Mouse (Mus musculus) brain, embryonic 14.5 days (tissue): ENCODE measurements around the gene Ywhae. TPM values are rescaled to one million over a fixed set of nuclear protein-coding genes. Genes with fewer than 3 reads are reported as not detected.
"Not testable (repeated sequence)": the region's sequence is repeated elsewhere in the genome, so short reads cannot be mapped to it uniquely, and the experiment has no call there.

ENCODE experiments used
- DNase-seq: peaks from one replicate; pipeline ENCODE4 v3.0.0-alpha.2; 2011; ENCODE audit warnings: low read depth
- CTCF ChIP-seq: fragments of 200-500 bp; IDR thresholded peaks from 2 replicates; pipeline ENCODE4 v1.5.1; 2012; ENCODE audit warnings: inconsistent platforms, mild to moderate bottlenecking, moderate library complexity, borderline replicate concordance; ENCODE audit not compliant: insufficient read depth, insufficient read length; ENCODE audit errors: extremely low read depth
- POLR2A ChIP-seq: fragments of 200-500 bp; IDR thresholded peaks from 2 replicates; pipeline ENCODE4 v1.6.1; 2012; ENCODE audit warnings: mild to moderate bottlenecking, inconsistent platforms, borderline replicate concordance; ENCODE audit not compliant: poor library complexity, insufficient read depth, insufficient read length, severe bottlenecking; ENCODE audit errors: extremely low read depth
- polyA plus RNA-seq: library from polyadenylated mRNA; depleted of rRNA; stranded (reverse); fragments of >200 nt; gene quantifications from 2 replicates; pipeline ENCODE4 v1.2.3, GENCODE M21; 2012

Gene Ywhae
- polyA plus RNA-seq, 1 experiment, result 1,239 TPM

- peak; percentile 27 for DNase-seq
- no peak for TF ChIP-seq POLR2A
- TF ChIP-seq CTCF, result no peak
Measured at GRCm38 (mm10) chr11:75713949-75714348, 18.7 kb upstream of the Ywhae start.

DNA sequence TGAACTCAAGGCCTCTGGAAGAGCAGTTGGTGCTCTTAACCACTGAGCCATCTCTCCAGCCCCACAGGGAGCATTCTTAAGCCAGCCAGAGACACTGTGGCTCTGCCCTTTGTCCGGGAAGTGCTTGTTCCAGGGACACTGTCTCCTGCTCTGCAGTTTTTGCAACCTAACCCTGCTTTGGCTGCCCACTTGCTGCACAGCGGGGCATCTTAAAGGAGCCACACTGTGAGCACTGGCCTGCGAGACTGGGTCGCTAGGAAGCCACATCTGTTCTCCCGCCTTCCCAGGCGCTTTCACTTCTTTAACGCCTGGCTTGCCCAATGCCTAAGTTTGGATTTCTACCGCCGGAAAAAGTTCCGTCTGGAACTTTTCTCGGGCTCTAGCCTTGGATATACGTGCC lies 17.1 kb upstream of the Ywhae start:
- TF ChIP-seq CTCF, result no peak
- TF ChIP-seq POLR2A, result no peak
- no peak for DNase-seq

DNA sequence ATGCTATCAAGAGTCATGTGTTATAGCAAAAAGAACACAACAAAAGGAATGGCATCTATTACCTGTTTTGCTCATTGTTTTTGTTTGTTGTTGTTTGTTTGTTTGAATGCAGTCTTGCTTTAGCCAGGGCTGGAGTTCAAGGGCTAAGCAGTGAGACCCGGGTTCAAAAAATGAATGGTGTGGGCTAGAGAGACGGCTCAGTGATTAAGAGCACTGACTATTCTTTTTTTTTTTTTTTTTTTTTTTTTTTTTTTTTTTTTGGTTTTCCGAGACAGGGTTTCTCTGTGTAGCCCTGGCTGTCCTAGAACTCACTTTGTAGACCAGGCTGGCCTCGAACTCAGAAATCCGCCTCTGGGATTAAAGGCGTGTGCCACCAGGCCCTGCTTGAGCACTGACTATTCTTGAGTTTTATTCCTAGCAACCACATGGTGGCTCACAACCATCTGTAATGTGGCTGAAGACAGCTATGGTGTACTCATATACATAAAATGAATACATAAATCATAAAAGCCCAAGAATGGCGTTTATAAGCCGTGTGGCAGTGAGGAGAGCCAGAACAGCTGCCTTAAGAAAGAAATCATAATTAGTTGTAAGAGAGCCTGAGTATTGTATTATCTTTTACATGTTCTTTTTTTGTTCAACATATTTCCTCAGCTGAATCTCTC lies 15.9 kb upstream of the Ywhae start:
- no peak for TF ChIP-seq CTCF
- TF ChIP-seq POLR2A, result no peak
- DNase-seq, result no peak

GRCm38 (mm10) chr11:75722339-75722738 lies 10.3 kb upstream of the Ywhae start:
- DNase-seq, result no peak
- no peak for TF ChIP-seq POLR2A
- no peak for TF ChIP-seq CTCF

DNA sequence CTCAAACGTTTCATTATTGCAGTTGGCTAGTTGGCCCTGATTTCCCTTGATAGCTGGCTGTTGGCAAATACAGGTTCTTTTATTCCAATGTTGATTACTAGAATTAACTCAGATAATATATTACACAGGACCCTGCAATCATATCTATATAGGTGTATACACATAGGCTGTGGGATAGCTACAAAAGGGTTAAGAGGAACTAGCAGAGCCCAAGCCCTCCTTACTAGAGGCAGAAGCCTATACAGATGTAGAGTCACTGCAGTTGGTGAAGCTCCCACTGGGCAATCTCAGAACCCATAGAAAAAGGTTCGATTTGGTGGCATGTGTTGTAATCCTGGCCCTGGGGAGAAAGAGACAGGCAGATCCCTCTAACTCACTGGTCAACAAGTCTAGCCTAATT lies 5.5 kb upstream of the Ywhae start:
- TF ChIP-seq CTCF, result no peak

DNA sequence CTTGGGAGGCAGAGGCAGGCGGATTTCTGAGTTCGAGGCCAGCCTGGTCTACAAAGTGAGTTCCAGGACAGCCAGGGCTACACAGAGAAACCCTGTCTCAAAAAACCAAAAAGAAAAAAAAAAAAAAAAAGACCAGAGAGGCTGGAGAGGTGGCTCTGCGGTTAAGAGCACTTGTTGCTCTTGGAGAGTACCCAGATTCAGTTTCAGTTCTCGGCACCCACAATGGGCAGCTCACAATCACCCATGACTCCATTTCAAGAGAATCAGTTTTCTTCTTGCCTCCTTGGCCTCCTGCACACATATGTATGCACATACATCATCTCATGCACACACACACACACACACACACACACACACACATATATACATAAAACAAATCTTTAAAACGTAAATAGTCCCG lies 5.0 kb upstream of the Ywhae start:
- not testable (repeated sequence) for DNase-seq

More for the DNA sequence above, 5.5 kb upstream of the Ywhae start:
- DNase-seq, result no peak

DNA sequence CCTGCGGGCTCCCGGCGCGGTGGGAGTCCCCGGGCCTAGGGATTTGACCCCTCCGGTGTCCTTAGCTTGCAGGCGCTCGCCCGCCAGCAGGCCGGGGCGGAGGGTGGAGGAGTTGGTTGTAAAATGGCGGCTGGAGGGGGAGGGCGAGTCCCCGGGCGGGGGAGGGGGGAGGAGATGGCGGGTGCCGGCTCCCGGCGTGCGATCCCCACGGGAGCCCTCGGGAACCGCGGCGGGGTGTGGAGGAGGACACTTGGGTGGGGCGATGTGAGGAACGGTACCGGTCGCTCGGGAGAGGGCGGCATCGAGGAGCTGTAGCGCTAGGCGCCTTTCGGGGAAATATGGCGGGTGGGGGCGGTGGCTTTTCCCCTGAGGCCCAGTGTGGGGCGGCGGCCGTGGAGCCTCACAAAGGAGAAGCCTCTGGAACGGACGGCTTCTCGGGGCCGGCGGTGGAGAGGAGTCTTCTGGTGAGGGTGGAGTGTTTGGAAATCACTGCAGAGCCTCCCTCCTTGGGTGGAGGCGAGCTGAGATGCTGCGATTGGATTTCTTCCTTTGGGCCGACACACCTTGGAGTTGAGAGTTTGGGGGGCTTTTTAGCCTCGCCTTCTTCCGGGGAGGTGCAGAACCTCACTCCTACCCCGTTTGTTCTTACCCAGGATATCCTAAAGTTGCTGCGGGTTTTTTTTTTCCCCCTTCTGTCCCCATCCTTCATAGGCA lies 715 bp downstream of the Ywhae start:
- DNase-seq, result peak; percentile 58
- TF ChIP-seq POLR2A (no peak), CTCF (no peak)

DNA sequence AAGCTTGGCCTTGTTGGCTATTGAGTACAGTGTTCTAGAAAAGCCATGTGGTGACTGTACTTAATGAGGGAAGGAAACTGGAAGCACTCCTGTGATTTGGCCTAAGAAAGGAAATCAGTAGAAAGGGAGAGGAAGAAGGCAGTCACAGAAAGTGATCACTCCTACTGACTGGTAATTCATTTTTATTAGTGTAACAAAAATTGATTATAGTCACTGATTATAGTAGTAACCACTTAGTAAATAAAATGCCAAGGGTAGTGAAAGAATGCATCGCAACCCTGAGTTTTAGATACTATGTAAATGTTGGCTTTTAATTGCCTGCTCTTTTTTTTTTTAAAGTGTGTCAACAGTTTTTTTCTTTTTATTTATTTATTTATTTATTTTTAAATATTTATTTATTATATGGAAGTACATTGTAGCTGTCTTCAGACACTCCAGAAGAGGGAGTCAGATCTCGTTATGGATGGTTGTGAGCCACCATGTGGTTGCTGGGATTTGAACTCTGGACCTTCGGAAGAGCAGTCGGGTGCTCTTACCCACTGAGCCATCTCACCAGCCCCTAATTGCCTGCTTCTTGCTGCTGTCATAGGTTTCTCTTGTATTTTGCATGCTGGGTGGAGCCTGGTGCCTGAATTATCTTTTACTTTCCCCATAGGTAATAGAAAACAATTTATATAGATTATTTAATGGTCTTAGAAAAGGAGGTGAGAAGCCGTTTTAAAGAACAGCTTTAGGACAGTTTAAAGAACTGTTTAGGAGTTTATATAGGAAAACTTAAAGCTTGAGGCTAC lies 3.0 kb downstream of the Ywhae start:
- DNase-seq, result no peak
- TF ChIP-seq CTCF (no peak), POLR2A (no peak)

DNA sequence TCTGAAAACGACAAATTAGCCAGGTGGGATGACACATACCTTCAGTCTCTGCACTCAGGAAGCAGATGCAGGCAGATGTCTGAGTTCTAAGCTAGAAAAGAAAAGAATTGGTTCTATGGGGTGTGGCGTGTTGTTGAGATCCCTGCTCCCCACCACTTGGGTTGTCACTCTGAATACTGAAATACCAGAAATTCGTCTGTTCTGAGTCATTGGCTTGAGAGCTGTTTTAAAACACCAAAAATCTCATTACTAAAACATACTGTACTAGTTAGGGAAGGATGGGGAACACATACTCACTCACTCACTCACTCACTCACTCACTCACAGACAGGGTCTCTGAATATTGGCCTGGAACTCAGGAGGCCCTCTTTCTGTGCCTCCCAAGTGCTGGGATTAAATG lies 4.3 kb downstream of the Ywhae start:
- no peak for DNase-seq
- TF ChIP-seq POLR2A, result no peak
- no peak for TF ChIP-seq CTCF

GRCm38 (mm10) chr11:75737806-75738476 lies 5.3 kb downstream of the Ywhae start:
- DNase-seq, result no peak
- no peak for TF ChIP-seq POLR2A
- TF ChIP-seq CTCF, result no peak

GRCm38 (mm10) chr11:75738477-75738821 lies 5.8 kb downstream of the Ywhae start:
- DNase-seq, result no peak

More at GRCm38 (mm10) chr11:75738477-75738821, 5.8 kb downstream of the Ywhae start:
- no peak for TF ChIP-seq CTCF
- TF ChIP-seq POLR2A, result no peak
